Mouse (Mus musculus) hindbrain, postnatal 0 days (tissue): ENCODE measurements around the gene Dpysl4. TPM values are rescaled to one million over a fixed set of nuclear protein-coding genes. Genes with fewer than 3 reads are reported as not detected.

Experiments used
- ATAC-seq: fragments of 200-750 bp; cut with Nextera tagmentation; 2 replicates; pipeline ENCODE4 v1.8.0; 2017; ENCODE audit warnings: mild to moderate bottlenecking, moderate TSS enrichment, moderate library complexity
- DNase-seq: peaks from one replicate; pipeline ENCODE4 v3.0.0-alpha.2; 2015; ENCODE audit warnings: low spot score
- H3K27ac ChIP-seq: fragments of 300-500 bp; sonication (generic); 2 replicates; pipeline ENCODE4 v1.5.1; 2014; ENCODE audit warnings: mild to moderate bottlenecking
- H3K27me3 ChIP-seq: fragments of 300-500 bp; sonication (generic); 2 replicates; pipeline ENCODE4 v1.6.1; 2014; ENCODE audit warnings: low read length, mixed read lengths; ENCODE audit not compliant: insufficient read depth
- H3K36me3 ChIP-seq: fragments of 300-500 bp; sonication (generic); 2 replicates; pipeline ENCODE4 v1.6.1; 2014; ENCODE audit warnings: low read length, mixed read lengths; ENCODE audit not compliant: insufficient read depth
- H3K4me1 ChIP-seq: fragments of 300-500 bp; sonication (generic); 2 replicates; pipeline ENCODE4 v1.6.1; 2014; ENCODE audit warnings: antibody characterized with exemption, low read length, mixed read lengths; ENCODE audit not compliant: insufficient read depth
- H3K4me2 ChIP-seq: fragments of 300-500 bp; sonication (generic); 2 replicates; pipeline ENCODE4 v1.6.1; 2014; ENCODE audit warnings: low read depth, mild to moderate bottlenecking, low read length, moderate library complexity, mixed read lengths
- H3K4me3 ChIP-seq: fragments of 300-500 bp; sonication (generic); 2 replicates; pipeline ENCODE4 v1.5.1; 2014; ENCODE audit warnings: low read length
- H3K9ac ChIP-seq: fragments of 300-500 bp; sonication (generic); replicated peaks from 2 replicates; pipeline ENCODE4 v1.6.1; 2014; ENCODE audit warnings: mild to moderate bottlenecking, low read length, moderate library complexity, mixed read lengths
- H3K9me3 ChIP-seq: fragments of 300-500 bp; sonication (generic); 2 replicates; pipeline ENCODE4 v1.6.1; 2016; ENCODE audit warnings: low read length, mixed read lengths
- CTCF ChIP-seq: IDR thresholded peaks from 2 replicates; pipeline ENCODE4 v1.5.1; 2016; ENCODE audit warnings: antibody characterized with exemption, control low read depth, low read depth
- WGBS: fragments of 180-500 bp; shearing (Covaris S2); extraction: QIAGEN DNeasy Blood & Tissue Kit; methylation state at CpG from one replicate; pipeline ENCODE4 v1.1.7; 2014; 5-methylcytosine and 5-hydroxymethylcytosine counted together
- polyA plus RNA-seq: library from polyadenylated mRNA; unstranded; fragments of >200 nt; fragmentation: Nextera tagmentation; extraction: Ambion mirVana; gene quantifications from 2 replicates; pipeline ENCODE4 v1.2.1, GENCODE M21; 2015
- total RNA-seq: library from RNA; depleted of rRNA; stranded (reverse); fragments of >200 nt; gene quantifications from 2 replicates; pipeline ENCODE4 v1.2.3, GENCODE M21; 2014; rRNA removed

Gene Dpysl4
- total RNA-seq (170 and 187 TPM in 2 replicates), polyA plus RNA-seq (157 and 161 TPM in 2 replicates)

DNA sequence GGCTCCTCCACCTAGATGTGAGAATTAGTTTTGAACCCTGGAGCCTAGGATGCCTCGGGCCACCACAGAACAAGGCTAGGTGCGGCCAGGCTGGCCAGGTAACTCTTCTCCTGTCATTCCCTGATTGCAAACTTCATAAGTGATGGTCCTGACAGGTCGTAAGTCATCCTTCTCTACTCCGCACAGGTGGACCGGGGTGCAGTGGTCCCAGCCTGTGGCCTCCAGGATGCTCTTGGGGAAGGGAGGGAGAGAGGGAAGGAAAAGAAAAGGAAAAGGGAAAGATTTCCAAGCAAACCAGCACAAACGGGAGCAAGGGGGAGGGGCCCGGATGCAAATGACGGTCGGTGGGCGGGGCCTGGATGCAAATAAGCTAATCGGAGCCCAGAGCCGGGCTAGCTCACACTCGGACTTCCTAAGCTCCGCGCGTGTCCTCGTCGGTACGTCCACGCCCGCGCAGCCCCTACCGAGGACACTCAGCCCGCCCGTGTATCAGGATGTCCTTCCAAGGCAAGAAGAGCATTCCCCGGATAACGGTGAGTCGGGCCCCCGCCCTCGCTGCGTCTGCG lies at the start of gene Dpysl4:
Gene Dpysl4, plus strand, starts transcription at position 373 of the 566 bp plus-strand sequence.
- Histone ChIP-seq H3K4me2 (peak within 1 kb of the TSS; percentile 86), H3K9ac (peak within 1 kb of the TSS; percentile 91), H3K4me3 (peak within 1 kb of the TSS; percentile 84), H3K4me1 (peaks cover 18% of the 10 kb centered on the region), H3K36me3 (no peaks in the 10 kb centered on the region; the same call in 1 of the 2 replicates), H3K27ac (peak within 1 kb of the TSS; percentile 84), H3K9me3 (no peaks in the 10 kb centered on the region), H3K27me3 (no peaks in the 10 kb centered on the region)
- ATAC-seq (peak; percentile 88), DNase-seq (peak; percentile 95)
- 6% methylated on average over 32 of the region's 32 CpGs for WGBS
- no peak for TF ChIP-seq CTCF

DNA sequence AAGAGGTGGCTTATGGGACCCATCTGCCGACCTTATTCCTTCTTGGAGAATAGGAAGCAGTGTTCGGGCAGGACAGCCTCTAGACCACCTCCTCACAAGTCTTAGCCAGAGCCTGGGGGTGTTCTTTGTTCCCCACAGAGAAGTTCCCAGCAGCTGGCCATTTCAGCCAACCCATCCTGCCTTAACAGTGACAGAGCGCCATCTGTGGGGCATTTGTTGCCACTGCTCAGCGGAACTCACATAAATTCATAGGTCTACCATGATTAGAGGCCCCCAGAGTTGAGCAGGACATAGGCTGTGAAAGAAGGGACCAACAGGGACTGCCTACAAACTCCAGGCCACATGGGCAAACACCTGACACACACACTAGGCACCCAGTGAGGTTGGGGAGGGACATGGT lies 22.4 kb upstream of the Dpysl4 start:
- no peaks in the 10 kb centered on the region for H3K27me3 ChIP-seq
- no peak overlapping the region for H3K27ac ChIP-seq
- 52% methylated on average over 4 of the region's 4 CpGs for WGBS
- H3K9ac ChIP-seq: no peak overlapping the region
- no peaks in the 10 kb centered on the region for H3K9me3 ChIP-seq
- DNase-seq: no peak
- no peak overlapping the region for H3K4me3 ChIP-seq
- no peak for ATAC-seq
- TF ChIP-seq CTCF: peak; percentile 52
- H3K36me3 ChIP-seq: no peaks in the 10 kb centered on the region
- H3K4me2 ChIP-seq: no peak overlapping the region
- no peaks in the 10 kb centered on the region for H3K4me1 ChIP-seq

DNA sequence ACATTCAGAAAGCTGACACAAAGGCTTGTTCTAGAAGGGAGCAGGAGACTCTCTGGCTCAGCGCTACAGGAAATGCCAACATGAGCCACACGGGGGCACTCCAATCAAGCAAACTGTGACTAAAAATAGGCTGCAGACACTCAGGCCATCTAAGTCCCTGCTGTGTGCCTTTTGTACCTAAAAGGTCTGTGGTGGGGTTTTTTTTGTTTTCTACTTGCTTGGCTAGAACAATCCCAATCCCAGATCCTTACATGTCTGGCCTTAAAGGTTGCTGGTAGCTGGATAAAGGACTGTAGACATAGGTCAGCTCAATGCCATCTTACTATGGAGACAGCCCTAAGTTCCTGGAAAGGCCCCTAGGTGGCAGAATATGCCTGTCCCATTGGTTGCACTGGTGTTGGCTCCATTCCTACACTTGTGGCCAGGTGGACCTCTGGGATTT lies 17.6 kb upstream of the Dpysl4 start:
- Histone ChIP-seq H3K4me1 (no peaks in the 10 kb centered on the region), H3K9me3 (no peaks in the 10 kb centered on the region), H3K9ac (no peak overlapping the region), H3K36me3 (no peaks in the 10 kb centered on the region), H3K4me3 (no peak overlapping the region), H3K27me3 (no peaks in the 10 kb centered on the region), H3K27ac (peak overlapping the region; percentile 11; the same call in 1 of the 2 replicates), H3K4me2 (no peak overlapping the region)
- ATAC-seq (peak; percentile 80), DNase-seq (peak; percentile 89)
- 0% methylated on average over 2 of the region's 2 CpGs for WGBS
- TF ChIP-seq CTCF: peak; percentile 80

DNA sequence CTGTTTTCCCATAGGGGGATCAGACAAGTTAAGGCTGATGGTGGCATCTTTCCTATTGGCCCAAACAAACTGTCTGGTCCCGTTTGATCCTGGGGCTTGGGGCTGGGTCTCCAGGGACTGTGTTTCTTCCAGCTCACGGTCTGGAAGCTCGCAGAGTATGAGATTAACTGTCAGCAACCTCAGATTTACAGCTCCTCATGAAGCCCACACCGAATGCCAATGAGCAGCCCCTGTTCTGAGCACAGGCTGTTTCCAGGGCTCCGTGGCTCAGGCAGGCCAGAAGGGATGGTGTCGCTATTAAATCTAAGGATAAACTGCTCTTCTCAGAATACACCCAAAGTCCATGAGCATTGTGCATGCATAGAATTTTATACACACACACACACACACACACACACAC lies 11.6 kb upstream of the Dpysl4 start:
- H3K27me3 ChIP-seq: no peaks in the 10 kb centered on the region
- H3K27ac ChIP-seq: no peak overlapping the region
- no peak for ATAC-seq
- DNase-seq: peak; percentile 59
- no peaks in the 10 kb centered on the region for H3K36me3 ChIP-seq
- H3K9me3 ChIP-seq: no peaks in the 10 kb centered on the region
- no peak overlapping the region for H3K4me3 ChIP-seq
- H3K4me1 ChIP-seq: peaks cover 35% of the 10 kb centered on the region
- TF ChIP-seq CTCF: no peak
- H3K9ac ChIP-seq: no peak overlapping the region
- no peak overlapping the region for H3K4me2 ChIP-seq
- WGBS: 19% methylated on average over 6 of the region's 6 CpGs

DNA sequence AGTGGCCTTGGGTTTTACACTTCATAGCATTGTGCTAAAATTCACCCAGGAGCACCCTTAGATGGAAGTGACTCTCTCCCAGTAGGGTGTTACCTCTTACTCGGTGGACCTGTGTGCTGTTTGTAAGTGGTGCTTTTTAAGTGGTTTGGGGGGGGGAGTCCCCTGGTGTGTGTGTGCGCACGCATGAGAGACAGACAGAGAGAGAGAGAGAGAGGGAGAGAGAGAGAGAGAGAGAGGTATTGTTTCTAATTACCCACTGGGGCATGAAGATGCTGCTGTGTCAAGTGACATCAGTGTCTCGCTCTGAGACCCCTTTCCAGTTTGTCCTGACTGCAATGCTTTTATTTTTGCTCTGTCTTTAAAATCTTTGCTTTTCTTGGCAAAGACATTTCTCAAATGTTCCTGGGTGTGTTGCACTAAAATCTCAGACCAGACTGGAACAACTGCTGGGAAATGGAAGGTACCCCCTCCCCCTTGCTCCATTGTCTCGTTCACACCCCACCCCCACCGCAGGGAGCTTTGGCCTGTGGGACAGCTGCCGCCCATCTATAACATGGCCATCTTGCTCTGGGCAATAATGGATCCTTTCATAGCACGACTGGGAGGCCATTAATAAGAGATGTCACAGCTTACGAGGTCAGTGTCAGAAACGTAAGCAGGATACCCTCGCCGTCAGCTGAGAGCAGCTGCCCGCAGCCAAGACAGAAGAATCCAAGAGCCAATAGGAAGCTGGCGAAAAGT lies 10.6 kb upstream of the Dpysl4 start:
- H3K27ac ChIP-seq: peak overlapping the region; percentile 32; the same call in 1 of the 2 replicates
- TF ChIP-seq CTCF: no peak
- no peaks in the 10 kb centered on the region for H3K36me3 ChIP-seq
- WGBS: 22% methylated on average over 14 of the region's 14 CpGs
- DNase-seq (no peak), ATAC-seq (0 out of 2 replicates have a peak, but pooled peaks have one; percentile 8)
- no peak overlapping the region for H3K4me2 ChIP-seq
- no peak overlapping the region for H3K9ac ChIP-seq
- H3K27me3 ChIP-seq: no peaks in the 10 kb centered on the region
- no peak overlapping the region for H3K4me3 ChIP-seq
- peaks cover 35% of the 10 kb centered on the region for H3K4me1 ChIP-seq
- H3K9me3 ChIP-seq: no peaks in the 10 kb centered on the region

DNA sequence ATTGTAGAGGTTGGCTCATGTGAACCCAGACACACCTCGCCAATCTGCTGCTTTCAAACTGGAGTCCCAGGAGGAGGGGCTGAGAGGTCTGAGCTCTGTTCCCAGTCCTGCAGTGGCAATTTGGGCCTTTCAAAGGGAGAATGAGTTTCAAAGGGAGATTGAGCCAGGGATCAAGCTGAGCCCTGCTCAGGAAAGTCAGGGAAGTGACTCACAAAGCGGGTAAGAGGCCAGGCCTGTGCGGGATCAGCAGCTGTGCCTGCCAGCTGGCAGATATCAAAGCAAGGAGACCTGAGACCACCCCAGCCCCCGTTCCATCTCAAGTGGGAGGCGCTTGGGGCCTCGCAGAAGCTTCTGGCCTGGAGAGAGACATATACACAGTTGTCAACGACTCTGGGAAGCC lies 8.5 kb upstream of the Dpysl4 start:
- H3K27me3 ChIP-seq: no peaks in the 10 kb centered on the region
- 10% methylated on average over 7 of the region's 7 CpGs for WGBS
- H3K36me3 ChIP-seq: no peaks in the 10 kb centered on the region
- no peak for TF ChIP-seq CTCF
- no peak overlapping the region for H3K4me3 ChIP-seq
- DNase-seq: peak; percentile 53
- no peaks in the 10 kb centered on the region for H3K9me3 ChIP-seq
- peak overlapping the region; percentile 26; the same call in 1 of the 2 replicates for H3K27ac ChIP-seq
- no peak for ATAC-seq
- H3K9ac ChIP-seq: no peak overlapping the region
- peaks cover 35% of the 10 kb centered on the region for H3K4me1 ChIP-seq
- no peak overlapping the region for H3K4me2 ChIP-seq
